Mouse (Mus musculus): Measurements from ENCODE around the gene Cdc42ep2.

- TF ChIP-seq CTCF (IDR thresholded peaks at IDR 0.05; ENCODE audit: low read depth, low read length) (no peak), POLR2A (IDR thresholded peaks at IDR 0.05; ENCODE audit: borderline replicate concordance, low read depth, low read length) (no peak)
These were observed 52.1 kb downstream of the Cdc42ep2 start for GRCm38 (mm10) chr19:5872528-5872927.

All from bone marrow macrophage, adult 2 months (primary cell).